Mouse (Mus musculus) liver, postnatal 0 days (tissue): ENCODE measurements around the gene Gm14226.

Experiments
- CTCF ChIP-seq: sonication (generic); IDR thresholded peaks from 2 replicates; pipeline ENCODE4 v1.5.1; 2016; ENCODE audit warnings: antibody characterized with exemption, low read depth
- EP300 ChIP-seq: IDR thresholded peaks from 2 replicates; pipeline ENCODE4 v1.6.1; 2016; ENCODE audit warnings: antibody characterized with exemption, low read depth, mild to moderate bottlenecking

- TF ChIP-seq CTCF = no peak
- no peak; the same call in 1 of the 2 replicates for TF ChIP-seq EP300
Observed at GRCm38 (mm10) chr2:155050504-155051236, 32.6 kb downstream of the Gm14226 start.
